Mouse (Mus musculus) spleen, adult 2 months (tissue): Measurements from ENCODE around the gene Atg4d.

ENCODE experiments used
- CTCF ChIP-seq: fragments of 200-500 bp; IDR thresholded peaks from 2 replicates; pipeline ENCODE4 v1.5.1; 2011; ENCODE audit warnings: mild to moderate bottlenecking, inconsistent platforms; ENCODE audit not compliant: insufficient read depth, insufficient read length, insufficient replicate concordance; ENCODE audit errors: extremely low read depth
- POLR2A ChIP-seq: fragments of 200-500 bp; IDR thresholded peaks from 2 replicates; pipeline ENCODE4 v1.6.1; 2011; ENCODE audit warnings: low read depth, low read length, inconsistent platforms

DNA sequence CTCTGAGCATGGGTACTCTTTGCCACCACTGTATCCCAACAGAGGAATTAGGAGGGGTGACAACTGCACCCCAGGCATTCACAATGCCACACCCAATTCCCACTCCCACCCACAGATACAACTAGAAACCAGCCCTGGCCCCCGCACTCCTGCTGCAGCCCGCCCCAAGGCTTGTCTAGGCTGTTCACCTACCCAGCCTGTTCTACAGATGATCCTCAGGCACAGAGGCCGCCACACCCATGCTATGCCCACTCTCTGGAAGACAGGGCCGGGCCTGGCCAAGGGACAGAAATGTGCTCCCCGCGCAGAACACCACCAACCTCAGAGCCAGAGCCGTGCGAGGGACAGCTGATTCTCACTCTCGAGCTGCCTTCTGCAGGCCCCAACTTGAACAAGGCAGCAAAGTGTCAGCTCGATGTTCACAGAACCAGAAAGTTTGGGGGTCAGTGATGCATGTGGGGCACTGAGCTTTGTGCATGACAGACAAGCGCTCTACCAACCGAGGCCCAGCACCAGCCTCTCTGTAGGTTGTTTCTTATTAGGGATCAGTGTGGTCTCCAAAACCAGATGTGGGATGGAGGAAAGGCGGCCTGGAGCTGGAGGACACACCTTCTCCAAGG lies 13.9 kb upstream of the Atg4d start:
- TF ChIP-seq CTCF (no peak), POLR2A (no peak)
